Mouse (Mus musculus) myocyte (in vitro differentiated cells): ENCODE results near the gene Tmem72.

ENCODE experiments used
- MAX ChIP-seq: IDR thresholded peaks from one replicate; pipeline ENCODE4 v1.6.1; 2011; ENCODE audit warnings: low read depth, mild to moderate bottlenecking, control low read depth
- POLR2A ChIP-seq: IDR thresholded peaks from one replicate; pipeline ENCODE4 v1.6.1; 2011; ENCODE audit warnings: low read depth, mild to moderate bottlenecking, control low read depth, moderate library complexity; ENCODE audit not compliant: insufficient read length
- POLR2AphosphoS2 ChIP-seq: IDR thresholded peaks from one replicate; pipeline ENCODE4 v1.6.1; 2011; ENCODE audit warnings: low read depth, control low read depth; ENCODE audit not compliant: insufficient read length
- SRF ChIP-seq: IDR thresholded peaks from one replicate; pipeline ENCODE4 v1.6.1; 2011; ENCODE audit warnings: low read depth; ENCODE audit not compliant: control insufficient read depth, insufficient read length
- TCF12 ChIP-seq: IDR thresholded peaks from one replicate; pipeline ENCODE4 v1.6.1; 2011; ENCODE audit warnings: mild to moderate bottlenecking, control low read depth; ENCODE audit not compliant: poor library complexity, insufficient read depth, severe bottlenecking
- USF1 ChIP-seq: IDR thresholded peaks from one replicate; pipeline ENCODE4 v1.6.1; 2011; ENCODE audit warnings: low read depth, mild to moderate bottlenecking, control low read depth, moderate library complexity

DNA sequence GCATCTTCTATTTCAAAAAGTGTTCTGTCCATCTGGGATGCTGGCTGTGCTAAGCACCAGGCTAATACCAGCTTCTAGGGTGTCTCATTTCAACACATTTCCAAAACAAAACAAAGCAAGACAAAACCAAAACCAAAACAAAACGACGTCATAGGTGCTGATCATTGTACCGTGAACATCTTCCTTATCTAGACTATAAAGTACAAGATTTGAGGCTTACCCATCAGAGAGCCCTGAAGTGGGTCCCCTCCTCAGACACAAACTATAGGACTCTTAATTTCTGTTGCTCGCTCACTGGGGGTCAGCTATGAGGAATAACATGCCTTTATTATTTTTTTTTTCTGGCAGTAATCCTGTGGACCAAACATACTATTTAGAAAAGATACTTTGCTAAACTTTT, 23.1 kb downstream of the Tmem72 start:
- TF ChIP-seq SRF: no peak
- no peak for TF ChIP-seq USF1
- TF ChIP-seq POLR2A: no peak
- no peak for TF ChIP-seq POLR2AphosphoS2
- no peak for TF ChIP-seq TCF12
- TF ChIP-seq MAX: no peak
